Mouse (Mus musculus) heart, postnatal 0 days (tissue): Measurements from ENCODE around the gene Sgpl1.

Experiments
- CTCF ChIP-seq: IDR thresholded peaks from 2 replicates; pipeline ENCODE4 v1.5.1; 2016; ENCODE audit warnings: antibody characterized with exemption, control low read depth, low read depth
- EP300 ChIP-seq: IDR thresholded peaks from 2 replicates; pipeline ENCODE4 v1.6.1; 2016; ENCODE audit warnings: antibody characterized with exemption, low read depth

DNA sequence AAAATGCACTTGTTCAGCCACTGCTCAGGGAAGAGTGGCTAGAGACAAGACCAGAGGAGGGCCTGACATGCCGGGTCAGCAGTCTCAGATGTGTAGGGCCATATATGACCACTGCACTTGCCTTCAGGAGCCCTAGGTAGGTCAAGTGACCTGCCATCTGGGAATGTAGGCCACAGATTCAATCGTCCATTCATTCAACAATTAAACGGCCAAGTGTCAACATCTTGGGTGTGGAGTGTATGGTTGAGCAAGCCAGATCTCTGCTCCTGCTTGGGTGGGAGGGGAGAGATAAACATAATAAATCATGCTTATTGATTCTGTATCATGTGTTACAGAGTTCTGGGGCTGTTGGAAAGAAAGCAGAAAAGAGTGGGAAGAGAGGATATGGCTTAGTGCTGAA, 11.1 kb upstream of the Sgpl1 start:
- TF ChIP-seq CTCF (no peak), EP300 (no peak)
